Mouse (Mus musculus): Measurements from ENCODE around the gene Ifnl3. TPM values are rescaled to one million over a fixed set of nuclear protein-coding genes. Genes with fewer than 3 reads are reported as not detected.

Ifnl3 gene
- polyA plus RNA-seq (2014; fragmentation: Illumina TruSeq; extraction: RNeasy Lipid Tissue Mini Kit (QIAGEN cat#74804); ENCODE audit: low read depth, low replicate concordance): not detected

DNA sequence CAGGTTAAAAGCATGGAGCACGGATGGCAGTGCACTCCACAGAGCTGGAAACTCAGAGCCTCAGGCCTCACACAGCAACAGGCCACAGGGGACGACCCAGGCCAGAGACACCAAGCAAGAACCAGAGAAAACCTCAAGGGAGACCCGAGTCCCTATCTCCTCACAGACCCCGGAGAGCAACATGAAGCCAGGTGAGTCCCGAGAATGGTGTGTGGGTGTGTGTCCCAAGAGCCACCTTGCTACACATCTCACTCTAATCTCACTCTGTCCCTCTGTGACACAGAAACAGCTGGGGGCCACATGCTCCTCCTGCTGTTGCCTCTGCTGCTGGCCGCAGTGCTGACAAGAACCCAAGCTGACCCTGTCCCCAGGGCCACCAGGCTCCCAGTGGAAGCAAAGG, at the start of gene Ifnl3:
Gene Ifnl3, plus strand, starts transcription at position 301 of the 400 bp plus-strand sequence.

DNA sequence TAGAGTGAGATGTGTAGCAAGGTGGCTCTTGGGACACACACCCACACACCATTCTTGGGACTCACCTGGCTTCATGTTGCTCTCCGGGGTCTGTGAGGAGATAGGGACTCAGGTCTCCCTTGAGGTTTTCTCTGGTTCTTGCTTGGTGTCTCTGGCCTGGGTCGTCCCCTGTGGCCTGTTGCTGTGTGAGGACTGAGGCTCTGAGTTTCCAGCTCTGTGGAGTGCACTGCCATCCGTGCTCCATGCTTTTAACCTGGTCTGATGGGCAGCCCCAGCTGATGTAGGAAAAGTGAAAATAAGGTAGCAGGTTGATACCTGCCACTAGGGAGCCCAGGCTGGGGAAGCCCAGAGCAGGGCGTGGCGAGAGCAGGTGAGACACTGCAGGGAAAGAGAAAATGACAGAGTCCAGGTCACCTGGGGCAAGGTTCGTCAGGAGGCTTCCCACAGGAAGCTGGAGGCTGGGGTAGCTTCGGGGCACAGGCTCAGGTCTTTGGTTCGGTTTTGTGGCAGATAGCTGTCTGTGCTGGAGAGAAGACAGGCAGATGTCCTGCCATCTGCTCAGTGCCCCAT, 12.1 kb upstream of the Ifnl3 start, which contains the start of gene Ifnl2:
Gene Ifnl2, minus strand, starts transcription at position 51 of the 570 bp plus-strand sequence.

DNA sequence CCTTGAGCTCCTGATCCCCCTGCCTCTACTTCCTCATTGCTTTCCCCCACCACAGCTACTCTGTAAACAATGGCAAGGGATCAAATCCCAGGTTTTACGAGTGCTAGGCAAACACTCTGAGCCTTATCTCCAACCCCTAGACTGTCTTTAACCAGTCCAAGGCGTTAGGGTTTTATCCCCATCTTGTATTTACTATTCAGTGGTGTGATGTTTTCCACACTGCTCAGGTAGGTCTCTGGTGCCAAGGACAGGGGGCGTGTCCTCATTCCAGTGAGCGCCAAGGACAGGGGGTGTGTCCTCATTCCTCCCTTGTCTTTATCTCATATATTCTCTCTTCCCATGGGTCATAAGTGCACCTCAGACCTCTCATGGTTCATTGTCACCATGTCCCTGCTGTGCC, 17.9 kb downstream of the Ifnl3 start, which contains the start of gene Sycn:
Gene Sycn, plus strand, starts transcription at position 360 of the 400 bp plus-strand sequence.

DNA sequence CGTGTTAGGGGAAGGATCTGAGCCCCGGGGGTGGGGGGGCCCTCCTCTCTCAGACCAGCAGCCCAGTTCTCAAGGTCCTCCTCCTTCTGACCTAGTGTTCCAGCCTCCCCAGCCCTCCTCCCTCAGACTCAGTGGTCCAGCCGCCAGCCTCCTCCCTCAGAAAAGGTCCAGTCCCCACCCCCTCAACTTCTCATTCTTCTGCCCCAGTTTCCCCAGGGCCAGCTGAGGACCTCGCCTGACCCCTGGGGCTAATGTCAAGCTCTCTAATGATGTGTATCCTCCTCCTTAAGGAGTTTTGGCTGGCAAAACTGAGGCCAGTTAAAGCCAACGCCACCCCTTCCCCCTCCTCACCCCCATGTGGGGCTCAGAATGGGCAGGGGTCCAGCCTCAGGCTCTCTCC, 24.5 kb downstream of the Ifnl3 start, which contains the start of gene Nccrp1:
Gene Nccrp1, minus strand, starts transcription at position 101 of the 400 bp plus-strand sequence.

Other genes with a start within 250 kb of the Ifnl3 start
- 3.7 TPM for gene Eid2b, start 245.1 kb upstream of the Ifnl3 start, polyA plus RNA-seq (2014; fragmentation: Illumina TruSeq; extraction: RNeasy Lipid Tissue Mini Kit (QIAGEN cat#74804); ENCODE audit: low read depth, low replicate concordance)
- 80.2 TPM for gene Selenov, start 231.7 kb upstream of the Ifnl3 start, polyA plus RNA-seq (2014; fragmentation: Illumina TruSeq; extraction: RNeasy Lipid Tissue Mini Kit (QIAGEN cat#74804); ENCODE audit: low read depth, low replicate concordance)
- gene Dll3, start 220.6 kb upstream of the Ifnl3 start, polyA plus RNA-seq (2014; fragmentation: Illumina TruSeq; extraction: RNeasy Lipid Tissue Mini Kit (QIAGEN cat#74804); ENCODE audit: low read depth, low replicate concordance): 22.7 TPM
- gene Timm50, start 210.8 kb upstream of the Ifnl3 start, polyA plus RNA-seq (2014; fragmentation: Illumina TruSeq; extraction: RNeasy Lipid Tissue Mini Kit (QIAGEN cat#74804); ENCODE audit: low read depth, low replicate concordance): 3.6 TPM
- gene Supt5, start 184.1 kb upstream of the Ifnl3 start, polyA plus RNA-seq (2014; fragmentation: Illumina TruSeq; extraction: RNeasy Lipid Tissue Mini Kit (QIAGEN cat#74804); ENCODE audit: low read depth, low replicate concordance): 65.4 TPM
- 59.3 TPM for gene Rps16, start 172.2 kb upstream of the Ifnl3 start, polyA plus RNA-seq (2014; fragmentation: Illumina TruSeq; extraction: RNeasy Lipid Tissue Mini Kit (QIAGEN cat#74804); ENCODE audit: low read depth, low replicate concordance)
- gene Plekhg2, start 150.2 kb upstream of the Ifnl3 start, polyA plus RNA-seq (2014; fragmentation: Illumina TruSeq; extraction: RNeasy Lipid Tissue Mini Kit (QIAGEN cat#74804); ENCODE audit: low read depth, low replicate concordance): 3.4 TPM
- gene Zfp36, start 142.6 kb upstream of the Ifnl3 start, polyA plus RNA-seq (2014; fragmentation: Illumina TruSeq; extraction: RNeasy Lipid Tissue Mini Kit (QIAGEN cat#74804); ENCODE audit: low read depth, low replicate concordance): 2.6 TPM
- 3.9 TPM for gene Med29, start 130.1 kb upstream of the Ifnl3 start, polyA plus RNA-seq (2014; fragmentation: Illumina TruSeq; extraction: RNeasy Lipid Tissue Mini Kit (QIAGEN cat#74804); ENCODE audit: low read depth, low replicate concordance)
- 70.3 TPM for gene Paf1, start 129.9 kb upstream of the Ifnl3 start, polyA plus RNA-seq (2014; fragmentation: Illumina TruSeq; extraction: RNeasy Lipid Tissue Mini Kit (QIAGEN cat#74804); ENCODE audit: low read depth, low replicate concordance)
- 5.2 TPM for gene Gmfg, start 85.4 kb upstream of the Ifnl3 start, polyA plus RNA-seq (2014; fragmentation: Illumina TruSeq; extraction: RNeasy Lipid Tissue Mini Kit (QIAGEN cat#74804); ENCODE audit: low read depth, low replicate concordance)
- gene Lrfn1, start 70.9 kb upstream of the Ifnl3 start, polyA plus RNA-seq (2014; fragmentation: Illumina TruSeq; extraction: RNeasy Lipid Tissue Mini Kit (QIAGEN cat#74804); ENCODE audit: low read depth, low replicate concordance): not detected
- gene Ifnl2, start 12.4 kb upstream of the Ifnl3 start, polyA plus RNA-seq (2014; fragmentation: Illumina TruSeq; extraction: RNeasy Lipid Tissue Mini Kit (QIAGEN cat#74804); ENCODE audit: low read depth, low replicate concordance): not detected
- not detected for gene Sycn, start 18.0 kb downstream of the Ifnl3 start, polyA plus RNA-seq (2014; fragmentation: Illumina TruSeq; extraction: RNeasy Lipid Tissue Mini Kit (QIAGEN cat#74804); ENCODE audit: low read depth, low replicate concordance)
- not detected for gene Nccrp1, start 24.4 kb downstream of the Ifnl3 start, polyA plus RNA-seq (2014; fragmentation: Illumina TruSeq; extraction: RNeasy Lipid Tissue Mini Kit (QIAGEN cat#74804); ENCODE audit: low read depth, low replicate concordance)
- 18.7 TPM for gene Samd4b, start 75.3 kb downstream of the Ifnl3 start, polyA plus RNA-seq (2014; fragmentation: Illumina TruSeq; extraction: RNeasy Lipid Tissue Mini Kit (QIAGEN cat#74804); ENCODE audit: low read depth, low replicate concordance)
- gene Pak4, start 75.3 kb downstream of the Ifnl3 start, polyA plus RNA-seq (2014; fragmentation: Illumina TruSeq; extraction: RNeasy Lipid Tissue Mini Kit (QIAGEN cat#74804); ENCODE audit: low read depth, low replicate concordance): 1.6 TPM
- 0.17 TPM for gene Acp7, start 108.5 kb downstream of the Ifnl3 start, polyA plus RNA-seq (2014; fragmentation: Illumina TruSeq; extraction: RNeasy Lipid Tissue Mini Kit (QIAGEN cat#74804); ENCODE audit: low read depth, low replicate concordance)
- 2.9 TPM for gene Fbxo27, start 170.0 kb downstream of the Ifnl3 start, polyA plus RNA-seq (2014; fragmentation: Illumina TruSeq; extraction: RNeasy Lipid Tissue Mini Kit (QIAGEN cat#74804); ENCODE audit: low read depth, low replicate concordance)
- gene Fbxo17, start 194.0 kb downstream of the Ifnl3 start, polyA plus RNA-seq (2014; fragmentation: Illumina TruSeq; extraction: RNeasy Lipid Tissue Mini Kit (QIAGEN cat#74804); ENCODE audit: low read depth, low replicate concordance): 3.1 TPM
- 15.1 TPM for gene Mrps12, start 219.0 kb downstream of the Ifnl3 start, polyA plus RNA-seq (2014; fragmentation: Illumina TruSeq; extraction: RNeasy Lipid Tissue Mini Kit (QIAGEN cat#74804); ENCODE audit: low read depth, low replicate concordance)
- gene Sars2, start 219.2 kb downstream of the Ifnl3 start, polyA plus RNA-seq (2014; fragmentation: Illumina TruSeq; extraction: RNeasy Lipid Tissue Mini Kit (QIAGEN cat#74804); ENCODE audit: low read depth, low replicate concordance): 0.18 TPM
- gene Ccer2, start 233.3 kb downstream of the Ifnl3 start, polyA plus RNA-seq (2014; fragmentation: Illumina TruSeq; extraction: RNeasy Lipid Tissue Mini Kit (QIAGEN cat#74804); ENCODE audit: low read depth, low replicate concordance): not detected
- gene Sirt2, start 243.9 kb downstream of the Ifnl3 start, polyA plus RNA-seq (2014; fragmentation: Illumina TruSeq; extraction: RNeasy Lipid Tissue Mini Kit (QIAGEN cat#74804); ENCODE audit: low read depth, low replicate concordance): 29.9 TPM
- gene Nfkbib, start 244.7 kb downstream of the Ifnl3 start, polyA plus RNA-seq (2014; fragmentation: Illumina TruSeq; extraction: RNeasy Lipid Tissue Mini Kit (QIAGEN cat#74804); ENCODE audit: low read depth, low replicate concordance): 2.9 TPM